Mouse (Mus musculus): ENCODE measurements around the gene Card11.

Card11 gene

DNA sequence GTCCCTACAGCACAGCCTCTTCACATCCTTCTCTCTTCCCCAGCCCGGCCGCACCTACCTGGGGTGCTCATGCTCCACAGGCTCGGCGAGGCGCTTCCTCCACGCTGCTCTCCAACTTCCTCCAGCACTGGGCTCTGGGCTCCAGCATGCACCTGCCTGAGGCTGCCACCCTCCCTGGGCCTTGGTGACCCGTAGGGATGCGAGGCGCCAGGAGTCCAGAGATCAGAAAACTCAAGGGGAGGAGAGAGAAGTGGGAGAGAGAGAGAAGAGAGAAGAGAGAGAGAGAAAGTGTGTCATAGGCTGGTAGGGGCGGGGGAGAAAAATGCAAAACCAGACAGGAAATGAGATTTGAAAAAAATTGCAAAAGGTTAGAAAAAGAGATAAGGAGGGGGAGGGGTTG is at the start of gene Card11:
Gene Card11 (minus strand): TSS at position 234 of the 400 bp plus-strand sequence.
- CTCF ChIA-PET = interaction anchor here (0.6 to 1.0 kb wide), 3 partner anchors 26 to 1378 kb away, joined by 3 read pairs; no protein-coding TSS in a partner anchor

DNA sequence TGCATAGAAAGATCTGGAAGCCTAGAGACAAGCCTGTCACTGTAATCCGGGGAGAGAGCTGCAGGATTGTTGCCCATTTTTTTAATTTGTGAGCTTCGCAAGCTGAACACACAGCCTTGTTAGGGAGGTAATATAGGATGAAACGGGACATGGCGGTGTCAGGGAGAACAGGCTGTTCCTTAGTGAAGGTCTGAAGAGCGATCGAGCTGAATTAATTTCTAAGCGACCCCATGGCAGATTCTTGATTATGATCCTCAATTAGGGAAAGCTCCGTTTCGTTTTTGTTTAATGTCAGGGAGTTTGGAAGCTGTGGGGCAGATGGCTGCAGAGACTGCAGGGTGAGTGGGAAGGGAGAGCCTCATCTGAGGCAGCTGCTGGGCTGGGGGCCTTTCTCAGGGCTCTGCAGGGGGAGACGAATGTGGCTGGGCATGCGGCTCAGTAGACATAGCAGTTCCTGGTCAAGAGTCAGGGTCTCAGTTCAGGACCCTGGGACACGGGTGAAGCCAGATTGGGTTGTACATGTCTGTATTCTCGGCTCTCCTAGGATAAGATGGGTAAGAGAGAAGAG is 47.4 kb upstream of the Card11 start:
- CTCF ChIA-PET = interaction anchor here (0.7 kb wide), 1 partner anchor 9 kb away, joined by 3 read pairs; no protein-coding TSS in a partner anchor

DNA sequence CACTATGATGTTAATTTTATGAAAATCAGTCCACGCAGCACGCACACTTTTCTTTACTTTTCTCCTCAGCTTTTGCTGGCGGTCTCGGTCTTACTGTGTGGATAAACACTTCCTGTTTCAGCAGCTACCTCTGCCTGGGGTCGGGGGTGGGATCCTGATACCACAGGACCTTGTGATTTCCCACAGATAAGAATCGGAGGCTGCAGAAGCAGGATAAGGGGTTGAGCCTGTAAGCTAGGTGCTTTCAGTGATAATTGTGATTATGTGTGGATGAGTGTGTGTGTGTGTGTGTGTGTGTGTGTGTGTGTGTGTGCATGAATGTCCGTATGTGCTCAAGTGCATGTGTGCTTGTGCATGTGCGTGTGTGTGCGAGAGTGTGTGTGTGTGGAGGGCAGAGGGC is 44.6 kb upstream of the Card11 start:
- CTCF ChIA-PET = no interaction called here

DNA sequence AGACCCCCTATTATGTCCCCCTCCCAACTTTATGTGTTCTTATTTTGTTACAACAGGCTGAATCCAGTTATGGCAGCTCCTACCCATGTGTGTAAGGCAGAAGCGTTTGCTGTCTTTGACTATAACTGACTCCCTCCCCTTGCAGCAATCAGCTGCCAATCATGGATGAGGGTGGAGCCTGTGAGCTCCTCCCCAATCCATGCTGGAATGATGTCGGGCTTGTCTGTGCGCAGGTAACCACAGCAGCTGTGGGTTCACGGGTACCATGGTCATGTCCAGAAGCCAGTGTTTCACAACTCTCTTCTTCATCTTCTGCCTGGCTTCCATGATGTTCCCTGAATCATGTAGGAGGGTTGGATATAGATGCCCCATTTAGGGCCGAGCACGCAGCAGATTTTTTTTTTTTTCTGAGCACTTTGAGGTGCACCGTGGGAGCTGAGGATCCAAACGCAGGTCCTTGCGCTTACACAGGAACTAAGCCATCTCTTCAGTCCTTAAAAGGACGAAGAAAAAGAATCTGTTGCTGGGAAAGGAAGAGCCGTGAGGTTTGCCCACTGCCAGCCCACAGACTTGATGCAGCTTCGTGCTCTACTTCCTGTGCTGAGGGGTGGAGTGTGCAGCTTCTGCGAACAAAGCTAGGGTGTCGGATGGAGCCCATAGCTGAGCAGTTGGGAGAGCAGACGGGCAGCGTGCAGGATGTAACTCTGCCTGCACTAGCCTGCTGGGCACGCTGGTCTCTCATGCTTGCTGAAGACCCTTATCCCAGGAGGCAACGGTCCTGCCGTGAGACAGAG is 43.5 kb upstream of the Card11 start:
- CTCF ChIA-PET = no interaction called here

DNA sequence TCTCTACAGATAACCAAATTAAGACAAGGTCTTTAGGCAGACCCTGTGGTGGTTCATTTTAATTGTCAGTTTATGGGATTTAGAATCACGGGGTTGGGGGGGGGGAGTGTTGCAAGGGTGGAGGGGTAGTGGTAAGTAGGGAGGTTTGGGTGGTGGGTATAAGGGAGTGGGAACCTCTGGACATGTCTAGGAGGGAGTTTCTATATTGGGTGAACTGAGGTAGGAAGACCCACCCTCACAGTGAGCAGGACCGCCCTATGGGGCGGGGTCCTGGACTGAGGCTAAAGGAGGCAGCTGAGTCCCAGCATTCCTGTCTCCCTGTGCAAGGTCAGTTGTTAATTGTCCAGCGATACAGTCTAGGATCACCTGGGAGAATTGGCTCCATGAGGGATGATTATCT is 42.0 kb upstream of the Card11 start:
- CTCF ChIA-PET = no interaction called here

DNA sequence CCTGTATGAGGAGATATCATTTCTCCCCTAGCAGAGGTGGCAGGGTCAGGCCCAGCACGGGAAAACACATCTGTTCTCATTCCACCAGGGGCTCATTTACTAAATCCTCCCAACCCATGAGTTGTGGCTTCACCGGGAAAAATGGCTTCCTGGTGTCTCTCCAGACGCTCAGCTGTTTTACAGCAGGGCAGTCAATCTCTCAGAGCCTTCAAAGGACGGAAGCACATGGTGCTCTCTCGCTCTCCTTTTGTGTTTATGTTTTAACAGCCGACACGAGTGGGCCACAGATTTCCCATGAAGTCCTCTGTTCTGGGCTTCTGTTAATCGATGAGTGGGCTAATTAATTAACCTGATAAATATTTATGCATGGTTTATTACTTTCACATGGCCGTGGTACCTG is 40.5 kb upstream of the Card11 start:
- CTCF ChIA-PET = no interaction called here

DNA sequence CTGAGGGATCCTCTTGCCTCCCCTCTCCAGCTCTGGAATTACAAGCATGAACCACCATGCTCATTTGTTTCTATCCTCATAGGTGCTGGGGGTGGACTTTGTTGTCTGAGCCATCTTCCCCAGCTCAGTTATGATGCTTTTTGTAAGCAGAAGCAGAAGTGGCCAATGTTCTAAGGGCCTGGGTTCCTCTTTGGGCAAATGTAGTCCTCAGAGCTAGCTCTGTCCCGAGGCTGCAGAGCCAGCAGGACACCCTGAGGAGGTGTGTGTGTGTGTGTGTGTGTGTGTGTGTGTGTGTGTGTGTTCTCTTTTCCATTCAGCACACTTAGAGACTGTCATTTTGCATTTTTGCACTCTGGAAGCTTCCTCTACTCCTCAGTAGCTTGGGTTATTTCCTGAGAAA is 38.0 kb upstream of the Card11 start:
- CTCF ChIA-PET = interaction anchor here (0.5 to 0.6 kb wide), 2 partner anchors 10 to 366 kb away, joined by 3 to 5 read pairs; no protein-coding TSS in a partner anchor

DNA sequence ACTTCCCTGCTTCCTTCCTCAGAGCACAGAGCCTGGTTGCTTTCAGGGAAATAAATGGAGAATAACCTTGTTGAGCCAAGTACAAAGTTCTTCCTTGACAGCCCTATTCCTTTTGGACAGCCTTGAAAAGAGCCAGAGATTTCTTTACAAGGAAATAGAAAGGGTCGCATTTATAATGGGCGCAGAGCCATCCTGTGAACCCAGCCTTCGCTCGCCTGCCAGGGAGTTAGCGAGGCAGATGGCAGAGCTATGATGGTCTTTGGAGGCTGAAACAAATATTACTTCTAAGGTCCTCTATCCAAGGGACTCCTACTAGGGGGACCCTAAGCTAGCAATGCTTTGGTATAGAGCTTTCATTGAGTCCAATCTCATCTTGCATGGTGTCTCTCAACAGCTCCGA is 35.0 kb upstream of the Card11 start:
- CTCF ChIA-PET = no interaction called here

DNA sequence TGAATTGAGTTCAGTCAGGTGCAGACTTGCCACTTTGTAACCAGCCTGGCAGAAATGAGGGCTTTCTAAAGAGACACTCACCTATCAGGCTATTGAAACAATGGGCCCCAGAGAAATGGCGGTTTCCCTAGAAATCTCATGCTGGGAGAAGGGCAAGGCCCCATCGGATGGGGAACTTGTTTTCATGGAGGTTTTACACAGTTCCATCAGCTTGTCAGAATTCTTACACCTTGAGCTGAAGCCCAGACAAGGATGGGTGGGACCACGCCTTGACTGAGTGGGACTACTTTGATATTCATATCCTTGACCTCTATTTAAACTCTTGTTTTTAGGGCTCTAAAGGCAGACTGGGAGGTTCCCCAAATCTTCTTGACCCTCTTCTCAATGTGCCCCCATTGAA is 33.9 kb upstream of the Card11 start:
- CTCF ChIA-PET = interaction anchor here (0.6 kb wide), 1 partner anchor 458 kb away, joined by 3 read pairs; no protein-coding TSS in a partner anchor

DNA sequence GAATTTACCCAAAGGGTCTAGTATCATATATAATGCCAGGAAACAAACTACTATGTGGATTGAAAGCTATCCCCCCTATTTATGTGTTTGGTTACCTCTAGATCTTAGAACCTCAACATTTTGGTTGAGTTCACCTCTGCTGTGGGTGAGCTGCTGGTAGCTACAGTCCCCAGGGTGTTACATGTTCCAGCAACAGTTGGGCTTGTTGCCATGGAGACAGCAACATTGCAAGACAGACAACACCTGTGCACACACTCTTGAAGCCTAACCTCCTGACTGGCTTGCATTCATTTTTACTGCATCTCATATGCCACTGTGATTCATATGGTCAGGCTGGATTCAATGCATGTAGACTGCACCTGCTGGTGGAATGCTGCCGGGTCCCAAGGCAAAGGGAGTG is 32.6 kb upstream of the Card11 start:
- CTCF ChIA-PET = no interaction called here

DNA sequence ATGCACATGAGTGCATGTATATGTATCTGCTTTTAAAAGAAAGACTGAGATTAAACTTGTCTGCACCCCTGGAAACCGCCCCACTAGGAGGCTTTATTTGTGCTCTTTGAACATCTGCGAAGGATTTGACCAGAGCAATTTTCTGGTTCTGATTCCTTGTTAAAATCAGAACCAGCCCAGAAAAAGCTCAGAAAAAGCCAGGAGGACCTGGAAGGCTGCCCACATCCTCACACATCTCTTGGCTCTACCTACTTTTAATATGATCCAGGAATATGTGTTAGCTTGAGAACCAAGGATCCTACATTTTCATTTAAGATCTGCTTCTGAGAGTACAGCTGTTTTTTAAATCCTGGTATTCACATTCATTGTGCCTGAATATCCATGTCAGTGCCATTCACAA is 29.0 kb upstream of the Card11 start:
- CTCF ChIA-PET = no interaction called here

DNA sequence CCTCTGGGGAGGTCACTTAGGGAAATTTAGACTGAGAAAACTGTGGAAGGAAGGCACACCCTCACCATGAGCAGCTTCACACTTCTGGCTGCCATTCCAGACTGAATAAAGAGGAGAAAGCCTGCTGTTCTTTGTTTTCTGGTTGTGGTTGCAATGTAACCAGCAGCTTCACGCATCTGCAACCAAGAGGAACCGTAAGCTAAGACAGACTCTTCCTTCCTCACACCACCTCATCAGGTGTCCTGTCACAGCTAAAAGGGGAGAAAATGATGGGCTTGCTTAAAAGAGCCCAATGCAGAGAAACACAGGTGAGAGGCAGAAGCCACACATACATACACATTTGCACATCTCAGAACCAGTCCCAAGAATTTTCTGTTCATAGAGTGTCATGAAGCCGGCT is 25.3 kb upstream of the Card11 start:
- CTCF ChIA-PET = interaction anchor here (1.2 kb wide), 1 partner anchor 25 kb away, joined by 3 read pairs; no protein-coding TSS in a partner anchor

DNA sequence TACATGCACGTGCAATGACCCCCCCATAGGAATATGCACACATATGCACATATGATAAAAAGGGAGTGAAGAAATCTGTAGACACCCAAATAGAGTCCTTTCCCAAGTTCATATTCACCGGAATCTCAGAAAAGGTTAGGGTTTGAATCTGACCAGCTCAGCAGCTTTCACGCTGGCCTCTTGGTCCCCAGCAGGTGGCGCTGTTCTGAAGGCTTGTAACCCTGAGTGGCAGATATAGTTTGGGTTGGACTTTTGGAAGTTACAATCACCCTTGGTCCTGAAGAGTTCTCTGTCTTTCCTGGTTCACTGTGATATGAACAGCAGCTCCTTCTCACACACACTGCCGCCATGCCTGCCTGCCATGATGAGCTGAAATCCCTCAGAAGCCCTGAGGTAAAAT is 24.1 kb upstream of the Card11 start:
- CTCF ChIA-PET = interaction anchor here (0.7 kb wide), 1 partner anchor 48 kb away, joined by 3 read pairs; no protein-coding TSS in a partner anchor

DNA sequence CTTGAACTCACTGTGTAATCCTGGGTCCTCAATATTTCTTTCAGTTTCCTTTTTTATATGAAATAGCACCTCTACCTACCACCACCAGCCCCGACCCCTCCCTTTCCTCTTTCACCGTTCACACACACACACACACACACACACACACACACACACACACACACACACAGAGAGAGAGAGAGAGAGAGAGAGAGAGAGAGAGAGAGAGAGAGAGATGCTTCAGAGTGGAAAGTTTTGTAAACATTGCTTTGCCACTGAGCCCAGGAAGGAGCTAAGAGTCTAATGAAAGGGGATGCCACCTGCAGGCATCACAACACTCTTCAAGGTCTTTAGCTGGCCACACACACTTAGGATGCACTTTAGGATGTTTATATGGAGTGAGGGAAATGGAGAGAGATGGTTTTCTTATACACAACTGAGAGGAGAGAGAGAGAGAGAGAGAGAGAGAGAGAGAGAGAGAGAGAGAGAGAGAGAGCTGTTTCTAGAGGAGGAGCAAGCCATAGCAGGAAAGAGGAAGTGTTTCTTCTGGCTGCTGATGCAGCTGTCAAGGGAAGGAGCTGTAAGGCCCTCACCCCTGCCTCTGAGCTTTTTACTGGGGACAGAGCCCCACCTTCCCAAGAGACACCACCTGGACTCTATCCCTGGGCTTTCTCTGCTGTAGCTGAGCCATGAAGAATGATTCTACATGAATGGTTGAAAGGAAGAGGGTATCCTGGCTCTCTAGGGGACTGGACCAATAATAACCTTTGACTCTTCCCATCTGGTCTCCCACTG is 17.7 kb upstream of the Card11 start:
- CTCF ChIA-PET = interaction anchor here (0.6 to 1.2 kb wide), 4 partner anchors 31 to 74 kb away, joined by 3 to 13 read pairs (median 3); no protein-coding TSS in a partner anchor

DNA sequence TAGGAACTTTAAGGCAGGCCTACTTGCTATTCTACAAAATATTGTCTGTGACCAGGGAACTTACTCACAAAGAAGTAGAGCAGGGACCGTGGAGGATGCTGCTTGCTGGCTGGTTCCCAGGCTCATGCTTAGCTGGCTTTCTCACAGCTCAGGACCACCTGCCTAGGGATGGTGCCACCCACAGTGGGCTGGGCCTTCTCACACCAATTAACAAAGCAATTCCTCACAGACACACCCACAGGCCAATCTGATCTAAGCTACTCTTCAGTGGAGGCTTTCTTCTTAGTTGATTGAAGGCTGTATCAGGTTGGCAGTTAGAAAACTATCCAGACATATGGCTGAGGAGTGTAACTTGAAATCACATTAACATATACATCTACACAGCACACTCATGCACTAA is 15.7 kb upstream of the Card11 start:
- CTCF ChIA-PET = interaction anchor here (0.6 kb wide), 1 partner anchor 55 kb away, joined by 4 read pairs; no protein-coding TSS in a partner anchor

DNA sequence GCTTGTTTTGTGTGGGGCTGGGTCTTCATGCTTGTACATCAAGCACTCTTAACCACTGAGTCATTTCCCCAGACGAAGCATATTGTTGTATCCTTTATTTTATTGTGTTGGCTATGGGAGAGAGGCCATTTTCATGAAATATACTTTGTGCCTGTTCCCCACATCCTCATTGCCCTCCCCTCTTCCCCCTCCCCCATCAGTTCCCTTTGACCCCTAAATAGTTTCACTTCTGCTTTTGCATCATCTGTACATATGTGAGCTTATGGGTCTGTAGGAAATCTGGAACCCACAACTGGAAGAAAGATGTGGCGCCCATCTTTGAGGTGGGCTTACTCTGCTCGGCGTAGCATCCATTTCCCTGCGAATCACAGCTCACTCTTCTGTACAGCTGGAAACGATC is 13.8 kb upstream of the Card11 start:
- CTCF ChIA-PET = interaction anchor here (0.6 to 1.0 kb wide), 3 partner anchors 22 to 626 kb away, joined by 3 read pairs; no protein-coding TSS in a partner anchor

DNA sequence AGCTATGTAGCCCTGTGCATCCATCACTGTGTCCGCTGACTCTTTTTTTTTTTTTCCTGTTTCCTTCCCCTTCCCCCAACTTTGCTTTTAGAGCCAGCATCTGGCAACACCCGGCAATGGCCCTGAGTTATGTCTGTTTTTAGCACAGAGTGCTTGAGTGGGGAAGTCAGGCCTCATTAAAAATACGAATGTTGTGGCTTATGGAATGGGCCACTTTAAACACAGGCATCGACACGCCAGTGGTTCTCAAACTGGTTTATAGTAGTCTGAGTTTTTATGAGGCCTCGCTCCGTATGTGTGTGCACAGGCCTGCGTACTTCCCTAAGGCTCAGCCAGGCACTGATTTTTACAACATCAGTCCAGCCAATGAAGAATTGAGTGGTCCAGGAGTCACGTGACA is 13.1 kb upstream of the Card11 start:
- CTCF ChIA-PET = interaction anchor here (0.6 to 0.8 kb wide), 2 partner anchors 625 to 1576 kb away, joined by 3 to 11 read pairs; no protein-coding TSS in a partner anchor

DNA sequence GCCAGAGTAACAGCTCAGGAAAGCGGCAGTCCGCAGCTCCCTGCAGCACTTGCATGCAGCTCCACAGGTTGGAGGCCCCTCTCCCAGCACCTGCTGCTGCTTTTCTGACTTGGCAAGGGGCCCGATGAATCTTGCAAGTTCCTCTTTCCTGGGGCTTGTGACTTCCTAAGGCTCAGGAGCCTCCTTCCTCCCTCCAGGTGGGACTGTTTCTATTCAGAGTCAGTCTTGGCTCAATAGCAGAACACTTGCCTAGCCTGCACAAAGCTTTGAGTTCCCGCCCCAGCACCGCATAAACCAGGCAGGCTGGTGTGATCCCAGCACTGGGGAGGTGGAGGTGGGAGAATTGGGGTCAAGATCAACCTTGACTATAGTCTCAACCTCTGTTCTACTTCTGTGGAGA is 5.1 kb upstream of the Card11 start:
- CTCF ChIA-PET = no interaction called here

DNA sequence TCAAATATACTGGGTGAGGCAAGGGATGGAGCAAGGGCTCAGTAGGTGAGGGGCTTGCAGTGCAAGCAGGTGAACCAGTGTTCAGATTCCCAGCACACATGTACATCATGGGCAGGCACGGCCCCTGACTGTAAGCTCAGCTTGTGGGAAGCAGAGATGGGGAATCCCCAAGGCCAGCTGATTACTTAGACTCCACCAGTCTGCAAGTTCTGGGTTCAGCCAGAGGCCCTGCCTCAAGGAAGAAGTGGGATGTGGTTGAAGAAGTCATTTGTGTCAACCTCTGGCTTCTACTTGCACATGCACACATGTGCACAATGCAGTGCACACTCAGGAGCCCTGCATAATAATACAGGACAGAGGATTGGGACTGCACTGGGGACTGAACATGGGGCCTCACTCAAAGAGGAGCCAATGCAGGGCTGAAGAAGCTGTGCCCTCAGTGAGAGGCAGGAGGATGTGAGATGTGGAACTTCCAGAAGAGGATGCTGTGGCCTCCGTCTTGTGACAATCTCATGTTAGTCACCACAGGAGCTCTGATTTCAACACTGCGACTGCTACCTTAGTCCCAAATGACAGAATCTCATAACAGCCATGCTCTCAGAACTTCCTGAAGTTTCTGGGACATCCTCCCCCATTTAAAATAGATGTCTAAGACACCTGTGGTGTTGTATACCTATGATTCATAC is 3.8 kb upstream of the Card11 start:
- CTCF ChIA-PET = no interaction called here

DNA sequence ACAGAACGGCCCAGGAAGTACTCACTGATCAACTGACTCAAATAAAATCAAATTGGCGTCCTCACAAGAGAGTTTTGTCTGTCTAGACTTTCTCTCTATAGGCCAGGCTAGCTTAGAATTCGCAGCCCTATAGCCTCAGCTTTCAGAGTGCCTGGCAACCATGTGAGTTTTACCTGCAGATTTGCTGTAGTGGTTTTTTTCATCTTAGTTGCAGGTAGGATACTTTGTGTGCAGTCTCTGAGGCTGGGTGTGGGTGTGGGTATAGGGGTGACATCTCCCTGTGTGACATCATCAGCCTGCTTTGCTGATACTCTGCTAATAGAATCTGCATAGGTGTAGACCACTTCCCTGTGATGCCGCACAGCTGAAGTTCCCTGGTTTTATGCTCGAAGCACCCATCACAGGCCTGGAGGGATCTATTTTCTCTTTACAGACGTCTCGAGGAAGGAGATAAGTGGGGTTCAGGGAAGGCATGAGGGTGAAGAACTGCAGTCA is 1.2 kb downstream of the Card11 start:
- CTCF ChIA-PET = interaction anchor here (0.5 kb wide), 1 partner anchor 82 kb away, joined by 3 read pairs; no protein-coding TSS in a partner anchor

DNA sequence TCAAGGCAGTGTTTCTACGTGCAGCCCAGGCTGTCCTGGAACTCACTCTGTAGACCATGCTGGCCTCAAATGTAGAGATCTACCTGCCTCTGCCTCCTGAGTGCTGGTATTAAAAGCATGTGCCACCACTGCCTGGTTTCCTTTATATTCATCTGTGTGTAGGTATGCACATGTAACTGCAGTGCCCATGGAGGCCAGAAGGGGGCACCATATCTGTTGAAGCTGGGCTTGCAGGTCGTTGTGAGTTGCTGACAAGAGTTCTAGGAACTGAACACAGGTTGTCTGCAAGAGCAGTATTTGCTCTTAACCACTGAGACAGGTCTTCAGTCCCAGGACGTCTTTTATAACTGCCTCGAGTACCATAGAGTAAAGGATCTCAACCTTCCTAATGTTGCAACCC is 2.6 kb downstream of the Card11 start:
- CTCF ChIA-PET = interaction anchor here (0.5 to 0.8 kb wide), 2 partner anchors 18 to 261 kb away, joined by 3 read pairs; no protein-coding TSS in a partner anchor

All from spleen, embryonic (tissue).